Mouse (Mus musculus): ENCODE measurements around the gene AC170998.1.

- no peak for TF ChIP-seq CTCF (IDR thresholded peaks at IDR 0.05; ENCODE audit: low read depth)
- TF ChIP-seq EP300 (optimal IDR thresholded peaks at IDR 0.05), result no peak
Observed at GRCm38 (mm10) chr17:28689586-28690283, 36.1 kb upstream of the AC170998.1 start, which contains the start of gene Slc26a8.

All from stomach, postnatal 0 days (tissue).